Mouse (Mus musculus): ENCODE measurements at regions not wholly inside any gene's neighbourhood (a gene's known extent, or its start where the extent isn't known, plus 50 kb on each side); places are given as distances from the start of the nearest gene placed in this dataset.

GRCm38 (mm10) chr1:96397982-96398381, 474.0 kb downstream of the Slco4c1 start:
- Histone ChIP-seq H3K36me3 (ENCODE audit: control insufficient read depth, insufficient read depth) (no peaks in the 10 kb centered on the region), H3K4me3 (no peak overlapping the region), H3K79me2 (ENCODE audit: control insufficient read depth, insufficient read depth) (no peaks in the 10 kb centered on the region), H3ac (ENCODE audit: control insufficient read depth, insufficient read length) (no peak overlapping the region), H3K4me2 (ENCODE audit: low read depth) (no peak overlapping the region), H3K27me3 (ENCODE audit: control insufficient read depth, insufficient read depth, insufficient read length) (no peaks in the 10 kb centered on the region)
- TF ChIP-seq TCF12 (IDR thresholded peaks at IDR 0.05; ENCODE audit: insufficient read depth, poor library complexity, severe bottlenecking): no peak
- no peak for TF ChIP-seq MYOG (IDR thresholded peaks at IDR 0.05; ENCODE audit: control insufficient read depth in 1 of 3, insufficient read depth in 1 of 3, insufficient read length in 2 of 3, low read depth in 2 of 3)
- TF ChIP-seq MAX (IDR thresholded peaks at IDR 0.05; ENCODE audit: low read depth): no peak
- no peak for TF ChIP-seq REST (IDR thresholded peaks at IDR 0.05; ENCODE audit: insufficient read depth, insufficient read length)
- no peak for TF ChIP-seq MYOD1 (IDR thresholded peaks at IDR 0.05; ENCODE audit: control insufficient read depth in 1 of 3, insufficient read length in 2 of 3, low read depth in 2 of 3)
- TF ChIP-seq POLR2AphosphoS2 (IDR thresholded peaks at IDR 0.05; ENCODE audit: insufficient read length, low read depth): no peak
- no peak for TF ChIP-seq CEBPB (IDR thresholded peaks at IDR 0.05; ENCODE audit: insufficient read depth, poor library complexity, severe bottlenecking)
- TF ChIP-seq E2F4 (IDR thresholded peaks at IDR 0.05; ENCODE audit: insufficient read depth): no peak
- TF ChIP-seq TCF3 (IDR thresholded peaks at IDR 0.05; ENCODE audit: insufficient read length, low read depth): no peak
- no peak for TF ChIP-seq SRF (IDR thresholded peaks at IDR 0.05; ENCODE audit: control insufficient read depth, insufficient read length, low read depth)
- no peak for TF ChIP-seq POLR2A (IDR thresholded peaks at IDR 0.05; ENCODE audit: insufficient read length, low read depth)
- TF ChIP-seq USF1 (IDR thresholded peaks at IDR 0.05; ENCODE audit: low read depth): no peak

GRCm38 (mm10) chr1:96388417-96388816, 483.6 kb downstream of the Slco4c1 start:
- Histone ChIP-seq H3K79me2 (ENCODE audit: control insufficient read depth, insufficient read depth) (no peaks in the 10 kb centered on the region), H3ac (ENCODE audit: control insufficient read depth, insufficient read length) (no peak overlapping the region), H3K36me3 (ENCODE audit: control insufficient read depth, insufficient read depth) (no peaks in the 10 kb centered on the region), H3K4me3 (no peak overlapping the region), H3K4me2 (ENCODE audit: low read depth) (no peak overlapping the region), H3K27me3 (ENCODE audit: control insufficient read depth, insufficient read depth, insufficient read length) (no peaks in the 10 kb centered on the region)
- no peak for TF ChIP-seq CEBPB (IDR thresholded peaks at IDR 0.05; ENCODE audit: insufficient read depth, poor library complexity, severe bottlenecking)
- no peak for TF ChIP-seq MAX (IDR thresholded peaks at IDR 0.05; ENCODE audit: low read depth)
- TF ChIP-seq TCF3 (IDR thresholded peaks at IDR 0.05; ENCODE audit: insufficient read length, low read depth): no peak
- no peak for TF ChIP-seq TCF12 (IDR thresholded peaks at IDR 0.05; ENCODE audit: insufficient read depth, poor library complexity, severe bottlenecking)
- no peak for TF ChIP-seq REST (IDR thresholded peaks at IDR 0.05; ENCODE audit: insufficient read depth, insufficient read length)
- no peak for TF ChIP-seq E2F4 (IDR thresholded peaks at IDR 0.05; ENCODE audit: insufficient read depth)
- TF ChIP-seq USF1 (IDR thresholded peaks at IDR 0.05; ENCODE audit: low read depth): no peak
- TF ChIP-seq POLR2AphosphoS2 (IDR thresholded peaks at IDR 0.05; ENCODE audit: insufficient read length, low read depth): no peak
- no peak for TF ChIP-seq MYOD1 (IDR thresholded peaks at IDR 0.05; ENCODE audit: control insufficient read depth in 1 of 3, insufficient read length in 2 of 3, low read depth in 2 of 3)
- TF ChIP-seq SRF (IDR thresholded peaks at IDR 0.05; ENCODE audit: control insufficient read depth, insufficient read length, low read depth): no peak
- no peak for TF ChIP-seq POLR2A (IDR thresholded peaks at IDR 0.05; ENCODE audit: insufficient read length, low read depth)
- TF ChIP-seq MYOG (IDR thresholded peaks at IDR 0.05; ENCODE audit: control insufficient read depth in 1 of 3, insufficient read depth in 1 of 3, insufficient read length in 2 of 3, low read depth in 2 of 3): no peak

GRCm38 (mm10) chr1:96385916-96386315, 486.1 kb downstream of the Slco4c1 start:
- no peak for TF ChIP-seq TCF3 (IDR thresholded peaks at IDR 0.05; ENCODE audit: insufficient read length, low read depth)
- Histone ChIP-seq H3K4me3 (no peak overlapping the region), H3K79me2 (ENCODE audit: control insufficient read depth, insufficient read depth) (no peaks in the 10 kb centered on the region)

GRCm38 (mm10) chr1:96362713-96363441, 509.1 kb downstream of the Slco4c1 start:
- no peak for TF ChIP-seq E2F4 (IDR thresholded peaks at IDR 0.05; ENCODE audit: insufficient read depth)
- TF ChIP-seq REST (IDR thresholded peaks at IDR 0.05; ENCODE audit: insufficient read depth, insufficient read length): no peak
- TF ChIP-seq MYOD1 (IDR thresholded peaks at IDR 0.05; ENCODE audit: control insufficient read depth in 1 of 3, insufficient read length in 2 of 3, low read depth in 2 of 3): no peak
- TF ChIP-seq MYOG (IDR thresholded peaks at IDR 0.05; ENCODE audit: control insufficient read depth in 1 of 3, insufficient read depth in 1 of 3, insufficient read length in 2 of 3, low read depth in 2 of 3): no peak
- TF ChIP-seq USF1 (IDR thresholded peaks at IDR 0.05; ENCODE audit: low read depth): no peak
- TF ChIP-seq SRF (IDR thresholded peaks at IDR 0.05; ENCODE audit: control insufficient read depth, insufficient read length, low read depth): no peak
- no peak for TF ChIP-seq MAX (IDR thresholded peaks at IDR 0.05; ENCODE audit: low read depth)
- no peak for TF ChIP-seq TCF3 (IDR thresholded peaks at IDR 0.05; ENCODE audit: insufficient read length, low read depth)
- TF ChIP-seq TCF12 (IDR thresholded peaks at IDR 0.05; ENCODE audit: insufficient read depth, poor library complexity, severe bottlenecking): no peak
- TF ChIP-seq POLR2AphosphoS2 (IDR thresholded peaks at IDR 0.05; ENCODE audit: insufficient read length, low read depth): no peak
- TF ChIP-seq CEBPB (IDR thresholded peaks at IDR 0.05; ENCODE audit: insufficient read depth, poor library complexity, severe bottlenecking): no peak
- no peak for TF ChIP-seq POLR2A (IDR thresholded peaks at IDR 0.05; ENCODE audit: insufficient read length, low read depth)
- no peak overlapping the region for H3ac ChIP-seq (ENCODE audit: control insufficient read depth, insufficient read length)
- H3K79me2 ChIP-seq (ENCODE audit: control insufficient read depth, insufficient read depth): no peaks in the 10 kb centered on the region
- no peak overlapping the region for H3K4me3 ChIP-seq
- no peaks in the 10 kb centered on the region for H3K36me3 ChIP-seq (ENCODE audit: control insufficient read depth, insufficient read depth)
- no peak overlapping the region for H3K4me2 ChIP-seq (ENCODE audit: low read depth)
- no peaks in the 10 kb centered on the region for H3K27me3 ChIP-seq (ENCODE audit: control insufficient read depth, insufficient read depth, insufficient read length)

More at GRCm38 (mm10) chr1:96385916-96386315, 486.1 kb downstream of the Slco4c1 start:
- Histone ChIP-seq H3ac (ENCODE audit: control insufficient read depth, insufficient read length) (no peak overlapping the region), H3K36me3 (ENCODE audit: control insufficient read depth, insufficient read depth) (no peaks in the 10 kb centered on the region), H3K27me3 (ENCODE audit: control insufficient read depth, insufficient read depth, insufficient read length) (no peaks in the 10 kb centered on the region), H3K4me2 (ENCODE audit: low read depth) (no peak overlapping the region)

- no peak for TF ChIP-seq CEBPB (IDR thresholded peaks at IDR 0.05; ENCODE audit: insufficient read depth, poor library complexity, severe bottlenecking)
- TF ChIP-seq MYOD1 (IDR thresholded peaks at IDR 0.05; ENCODE audit: control insufficient read depth in 1 of 3, insufficient read length in 2 of 3, low read depth in 2 of 3): no peak
- no peak for TF ChIP-seq E2F4 (IDR thresholded peaks at IDR 0.05; ENCODE audit: insufficient read depth)
- TF ChIP-seq MYOG (IDR thresholded peaks at IDR 0.05; ENCODE audit: control insufficient read depth in 1 of 3, insufficient read depth in 1 of 3, insufficient read length in 2 of 3, low read depth in 2 of 3): no peak
- TF ChIP-seq SRF (IDR thresholded peaks at IDR 0.05; ENCODE audit: control insufficient read depth, insufficient read length, low read depth): no peak
- no peak for TF ChIP-seq POLR2A (IDR thresholded peaks at IDR 0.05; ENCODE audit: insufficient read length, low read depth)
- TF ChIP-seq TCF12 (IDR thresholded peaks at IDR 0.05; ENCODE audit: insufficient read depth, poor library complexity, severe bottlenecking): no peak
- Histone ChIP-seq H3ac (ENCODE audit: control insufficient read depth, insufficient read length) (no peak overlapping the region), H3K36me3 (ENCODE audit: control insufficient read depth, insufficient read depth) (no peaks in the 10 kb centered on the region), H3K27me3 (ENCODE audit: control insufficient read depth, insufficient read depth, insufficient read length) (no peaks in the 10 kb centered on the region), H3K79me2 (ENCODE audit: control insufficient read depth, insufficient read depth) (no peaks in the 10 kb centered on the region), H3K4me2 (ENCODE audit: low read depth) (no peak overlapping the region), H3K4me3 (no peak overlapping the region)
Measured at GRCm38 (mm10) chr1:96347231-96347630, 524.7 kb downstream of the Slco4c1 start.
